In the genomic region with DNA sequence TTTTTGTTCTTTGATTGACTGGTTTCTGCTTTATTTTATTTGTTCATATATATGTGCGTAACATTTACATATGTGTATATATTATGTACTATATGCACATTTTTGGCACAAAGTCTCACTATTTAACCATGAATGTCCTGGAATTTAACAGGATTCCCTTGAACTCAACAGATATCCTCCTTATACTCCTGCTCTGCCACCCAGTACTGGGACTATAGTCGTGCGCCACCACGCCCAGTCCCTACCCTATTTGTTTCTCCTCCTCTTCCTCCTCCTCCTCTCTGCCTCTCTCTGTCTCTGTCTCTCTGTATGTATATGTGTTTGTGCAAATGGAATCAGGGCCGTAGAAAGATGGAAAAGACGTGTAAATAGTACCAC, we compare ENCODE assay signal across 9 mouse cellular contexts. TPM values are rescaled to one million over a fixed set of nuclear protein-coding genes. Genes with fewer than 3 reads are reported as not detected.
A peak's percentile ranks its signal among the peaks of the same experiment; 100 is the strongest.
DNase-seq lines count a peak whose midpoint lies in the region; ATAC-seq and TF ChIP-seq lines count a peak whose summit lies in the region.
"Had no signal": no experiment of that assay in that cellular context is flagged by ENCODE, and none has a peak within 500 bp of the region (broad histone marks: within the 10 kb centered on the region; RNA-seq: fewer than 3 reads in every experiment).

No protein-coding gene starts in this region.

- intact Hi-C loops in heart, adult 2 months (cut with DNase I) = loop anchor here (2.0 kb wide), 1 partner anchor 20 kb away; the partner anchor contains the start of gene Rnf126

- peaks cover 6% of the 10 kb centered on the region for H3K4me1 ChIP-seq in heart, adult 2 months (ENCODE audit: control insufficient read depth, insufficient read depth, low read length)
- peaks cover 51% of the 10 kb centered on the region for H3K4me1 ChIP-seq in E14TG2a.4 (replicated peaks; ENCODE audit: low read depth, low read length)
- H3K4me1 ChIP-seq in hindbrain, embryonic 10.5 days (replicated peaks) = peaks cover 16% of the 10 kb centered on the region
- H3K4me1 ChIP-seq in liver, postnatal 0 days (ENCODE audit: insufficient read depth) = peaks cover 16% of the 10 kb centered on the region

- H3K27me3 ChIP-seq in heart, adult 2 months (ENCODE audit: control insufficient read depth, insufficient read depth, low read length) = no peaks in the 10 kb centered on the region
- no peaks in the 10 kb centered on the region for H3K27me3 ChIP-seq in E14TG2a.4 (ENCODE audit: insufficient read depth, low read length)
- no peaks in the 10 kb centered on the region for H3K27me3 ChIP-seq in hindbrain, embryonic 10.5 days (ENCODE audit: insufficient read depth, poor library complexity, severe bottlenecking)
- no peaks in the 10 kb centered on the region for H3K27me3 ChIP-seq in liver, postnatal 0 days (ENCODE audit: insufficient read depth, low read length)

- TF ChIP-seq CTCF in heart, adult 2 months (IDR thresholded peaks at IDR 0.05) = no peak
- no peak for TF ChIP-seq CTCF in E14TG2a.4 (conservative IDR thresholded peaks at IDR 0.05; ENCODE audit: low read length)
- no peak for TF ChIP-seq CTCF in liver, postnatal 0 days (IDR thresholded peaks at IDR 0.05; ENCODE audit: low read depth)

- H3K79me2 ChIP-seq in heart, adult 2 months (replicated peaks; ENCODE audit: control insufficient read depth, insufficient read depth, low read length) = no peaks in the 10 kb centered on the region

- H3K9me3 ChIP-seq in E14TG2a.4 (ENCODE audit: low read length) = peaks cover 15% of the 10 kb centered on the region
- no peaks in the 10 kb centered on the region for H3K9me3 ChIP-seq in hindbrain, embryonic 10.5 days
- no peaks in the 10 kb centered on the region for H3K9me3 ChIP-seq in liver, postnatal 0 days (ENCODE audit: low read length)

- peak overlapping the region; percentile 76 for H3K4me2 ChIP-seq in liver, postnatal 0 days (ENCODE audit: low read depth, low read length)

- DNase-seq in heart, adult 2 months = no peak
- no peak for DNase-seq in heart, adult 8-10 months (ENCODE audit: low spot score)
- no peak for DNase-seq in hindbrain, embryonic 10.5 days (ENCODE audit: low spot score)
- no peak for DNase-seq in liver, postnatal 0 days
- no peak for DNase-seq in cerebellum, adult 9-11 months
- no peak for DNase-seq in testis, postnatal 14 days (ENCODE audit: low spot score)

- peak overlapping the region; percentile 90 for H3K4me3 ChIP-seq in heart, adult 2 months
- peak overlapping the region; percentile 89; the same call in 1 of the 2 replicates for H3K4me3 ChIP-seq in E14TG2a.4 (replicated peaks; ENCODE audit: low read length)
- H3K4me3 ChIP-seq in hindbrain, embryonic 10.5 days = peak overlapping the region; percentile 71
- peak overlapping the region; percentile 55; the same call in 1 of the 2 replicates for H3K4me3 ChIP-seq in liver, postnatal 0 days (ENCODE audit: low read depth, low read length)

- peak overlapping the region; percentile 23; the same call in 1 of the 2 replicates for H3K27ac ChIP-seq in heart, adult 2 months
- H3K27ac ChIP-seq in hindbrain, embryonic 10.5 days = peak overlapping the region; percentile 74
- H3K27ac ChIP-seq in liver, postnatal 0 days (ENCODE audit: low read depth) = peak overlapping the region; percentile 5; the same call in 1 of the 2 replicates

- WGBS in heart, adult 2 months = 21% methylated on average over 6 of the region's 6 CpGs
- WGBS in hindbrain, embryonic 10.5 days = 28% methylated on average over 6 of the region's 6 CpGs
- WGBS in liver, postnatal 0 days (ENCODE audit: insufficient replicate concordance) = 24% methylated on average over 6 of the region's 6 CpGs

- 0 out of 2 replicates have a peak overlapping the region, but pooled peaks have one; percentile 17 for H3K9ac ChIP-seq in heart, adult 2 months (ENCODE audit: low read depth, low read length)
- H3K9ac ChIP-seq in liver, postnatal 0 days (replicated peaks) = peak overlapping the region; percentile 31; the same call in 1 of the 2 replicates

- no peak for TF ChIP-seq POLR2A in heart, adult 2 months (IDR thresholded peaks at IDR 0.05; ENCODE audit: insufficient read depth, low read depth, low read length)

- no peaks in the 10 kb centered on the region for H3K36me3 ChIP-seq in heart, adult 2 months (ENCODE audit: control insufficient read depth, insufficient read depth, low read length)
- H3K36me3 ChIP-seq in E14TG2a.4 (ENCODE audit: insufficient read depth, low read length) = peaks cover 36% of the 10 kb centered on the region
- H3K36me3 ChIP-seq in hindbrain, embryonic 10.5 days = peaks cover 27% of the 10 kb centered on the region
- H3K36me3 ChIP-seq in liver, postnatal 0 days (replicated peaks; ENCODE audit: insufficient read depth, low read length) = peaks cover 8% of the 10 kb centered on the region

- no peak for TF ChIP-seq EP300 in heart, adult 2 months (IDR thresholded peaks at IDR 0.05; ENCODE audit: insufficient read depth, low read depth, low read length)
- TF ChIP-seq EP300 in liver, postnatal 0 days (IDR thresholded peaks at IDR 0.05; ENCODE audit: low read depth) = no peak

- peak; percentile 46 for ATAC-seq in liver, postnatal 0 days
- no peak for ATAC-seq in activated CD4-positive, CD25-positive, alpha-beta regulatory T cell, adult 4 months

RNA-seq across cellular contexts. Expression of gene Polrmt, which starts 0.4 kb away (rescaled TPM):
- total RNA-seq in heart, adult 2 months (2021) = 10 to 100 TPM; 42.2 to 44.7 TPM
- polyA plus RNA-seq in heart, adult 2 months (2012; rRNA removed) = 47.0 and 52.3 TPM in 2 replicates
- 10 to 100 TPM; 41.1 to 54.7 (median 47.0) TPM for total RNA-seq in heart, adult 8-10 months (2022)
- polyA plus RNA-seq in hindbrain, embryonic 10.5 days (2016; fragmentation: Nextera tagmentation; extraction: Ambion mirVana) = 47.3 and 51.6 TPM in 2 replicates
- 9.9 and 12.6 TPM in 2 replicates for polyA plus RNA-seq in liver, postnatal 0 days (2015; fragmentation: Nextera tagmentation; extraction: Ambion mirVana)
- polyA plus RNA-seq in activated CD4-positive, CD25-positive, alpha-beta regulatory T cell, adult 4 months (2017; shearing (Covaris generic)) = 10 to 100 TPM; 13.6 to 21.4 TPM

RNA-seq across cellular contexts. Expression of gene Fgf22, which starts 8.1 kb away (rescaled TPM):
- not detected for total RNA-seq in heart, adult 2 months (2021)
- polyA plus RNA-seq in heart, adult 2 months (2012; rRNA removed) = not detected in 2 replicates
- total RNA-seq in heart, adult 8-10 months (2022) = not detected
- 0.12 and 0.55 TPM in 2 replicates for polyA plus RNA-seq in hindbrain, embryonic 10.5 days (2016; fragmentation: Nextera tagmentation; extraction: Ambion mirVana)
- not detected in 2 replicates for polyA plus RNA-seq in liver, postnatal 0 days (2015; fragmentation: Nextera tagmentation; extraction: Ambion mirVana)
- not detected for polyA plus RNA-seq in activated CD4-positive, CD25-positive, alpha-beta regulatory T cell, adult 4 months (2017; shearing (Covaris generic))
- polyA plus RNA-seq: large intestine, adult 2 months had no signal

RNA-seq across cellular contexts. Expression of gene Rnf126, which starts 20.0 kb away (rescaled TPM):
- total RNA-seq in heart, adult 2 months (2021) = 10 to 100 TPM; 22.9 to 23.6 TPM
- polyA plus RNA-seq in heart, adult 2 months (2012; rRNA removed) = 41.4 and 48.0 TPM in 2 replicates
- 10 to 100 TPM; 20.2 to 23.2 (median 21.5) TPM for total RNA-seq in heart, adult 8-10 months (2022)
- polyA plus RNA-seq in hindbrain, embryonic 10.5 days (2016; fragmentation: Nextera tagmentation; extraction: Ambion mirVana) = 124 and 136 TPM in 2 replicates
- 28.2 and 34.1 TPM in 2 replicates for polyA plus RNA-seq in liver, postnatal 0 days (2015; fragmentation: Nextera tagmentation; extraction: Ambion mirVana)
- 1 to 10 TPM; 3.9 to 4.4 TPM for polyA plus RNA-seq in activated CD4-positive, CD25-positive, alpha-beta regulatory T cell, adult 4 months (2017; shearing (Covaris generic))

RNA-seq across cellular contexts. Expression of gene Fstl3, which starts 30.3 kb away (rescaled TPM):
- 1 to 10 TPM; 3.8 to 4.7 TPM for total RNA-seq in heart, adult 2 months (2021)
- polyA plus RNA-seq in heart, adult 2 months (2012; rRNA removed) = 9.7 and 11.9 TPM in 2 replicates
- total RNA-seq in heart, adult 8-10 months (2022) = 1 to 10 TPM; 2.9 to 5.8 (median 3.6) TPM
- 1.7 and 1.8 TPM in 2 replicates for polyA plus RNA-seq in hindbrain, embryonic 10.5 days (2016; fragmentation: Nextera tagmentation; extraction: Ambion mirVana)
- 0.36 and 0.63 TPM in 2 replicates for polyA plus RNA-seq in liver, postnatal 0 days (2015; fragmentation: Nextera tagmentation; extraction: Ambion mirVana)
- under 1 TPM in 1 of 2 experiments, not detected in 1; 0.86 TPM for polyA plus RNA-seq in activated CD4-positive, CD25-positive, alpha-beta regulatory T cell, adult 4 months (2017; shearing (Covaris generic))

RNA-seq across cellular contexts. Expression of gene Hcn2, which starts 30.3 kb away (rescaled TPM):
- total RNA-seq in heart, adult 2 months (2021) = 10 to 100 TPM; 17.0 to 17.5 TPM
- 23.8 and 33.5 TPM in 2 replicates for polyA plus RNA-seq in heart, adult 2 months (2012; rRNA removed)
- total RNA-seq in heart, adult 8-10 months (2022) = 10 to 100 TPM; 13.7 to 16.7 (median 15.1) TPM
- polyA plus RNA-seq in hindbrain, embryonic 10.5 days (2016; fragmentation: Nextera tagmentation; extraction: Ambion mirVana) = 0.08 and 0.11 TPM in 2 replicates
- polyA plus RNA-seq in liver, postnatal 0 days (2015; fragmentation: Nextera tagmentation; extraction: Ambion mirVana) = 0.04 and 0.06 TPM in 2 replicates
- not detected for polyA plus RNA-seq in activated CD4-positive, CD25-positive, alpha-beta regulatory T cell, adult 4 months (2017; shearing (Covaris generic))

Comparison
In these comparisons a context has a peak if more than half of its experiments do, and no peak if none do; other contexts are left out.
1. H3K27ac ChIP-seq: peak in every context shown above with its lines; median percentile 74 in hindbrain, embryonic 10.5 days; 23 in heart, adult 2 months; 5 in liver, postnatal 0 days.